Mouse (Mus musculus) lung, postnatal 0 days (tissue): Measurements from ENCODE around the gene Lca5.

ENCODE experiments used
- CTCF ChIP-seq: IDR thresholded peaks from 2 replicates; pipeline ENCODE4 v1.5.1; 2016; ENCODE audit warnings: antibody characterized with exemption, mild to moderate bottlenecking
- EP300 ChIP-seq: IDR thresholded peaks from 2 replicates; pipeline ENCODE4 v1.6.1; 2016; ENCODE audit warnings: antibody characterized with exemption, mild to moderate bottlenecking, control low read depth

GRCm38 (mm10) chr9:83347521-83347920, 93.4 kb downstream of the Lca5 start:
- TF ChIP-seq CTCF (no peak), EP300 (no peak)
